Mouse (Mus musculus) olfactory bulb, adult 2 months (tissue): ENCODE results near the gene Psg20. TPM values are rescaled to one million over a fixed set of nuclear protein-coding genes. Genes with fewer than 3 reads are reported as not detected.
"Not testable (repeated sequence)": the region's sequence is repeated elsewhere in the genome, so short reads cannot be mapped to it uniquely, and the experiment has no call there.

ENCODE experiments used
- H3K27ac ChIP-seq: fragments of 200-500 bp; 2 replicates; pipeline ENCODE4 v1.5.1; 2012; ENCODE audit warnings: low read depth, low read length; ENCODE audit not compliant: insufficient read depth
- H3K4me1 ChIP-seq: fragments of 200-500 bp; 2 replicates; pipeline ENCODE4 v1.6.1; 2012; ENCODE audit warnings: low read length; ENCODE audit not compliant: control insufficient read depth, insufficient read depth
- H3K4me3 ChIP-seq: fragments of 200-500 bp; 2 replicates; pipeline ENCODE4 v1.5.1; 2012; ENCODE audit warnings: mild to moderate bottlenecking, low read depth, low read length, moderate library complexity; ENCODE audit not compliant: insufficient read depth
- CTCF ChIP-seq: fragments of 200-500 bp; IDR thresholded peaks from 2 replicates; pipeline ENCODE4 v1.5.1; 2012; ENCODE audit warnings: low read depth, mild to moderate bottlenecking, low read length, moderate library complexity; ENCODE audit not compliant: insufficient read depth
- POLR2A ChIP-seq: fragments of 200-500 bp; IDR thresholded peaks from 2 replicates; pipeline ENCODE4 v1.6.1; 2012; ENCODE audit warnings: mild to moderate bottlenecking, low read depth, low read length, moderate library complexity; ENCODE audit not compliant: insufficient read depth
- WGBS: fragments of 180-500 bp; shearing (Covaris S2); methylation state at CpG from one replicate; pipeline ENCODE4 v1.1.7; 2018; 5-methylcytosine and 5-hydroxymethylcytosine counted together
- polyA plus RNA-seq: library from polyadenylated mRNA; stranded (reverse); fragments of >200 nt; gene quantifications from 2 replicates; pipeline ENCODE4 v1.2.4, GENCODE M21; 2012; ENCODE audit warnings: low replicate concordance; ENCODE audit not compliant: missing spikeins, insufficient read depth, insufficient read length

Gene Psg20
- polyA plus RNA-seq, 1 experiment: not detected

- Histone ChIP-seq H3K4me3 (no peak overlapping the region), H3K27ac (no peak overlapping the region), H3K4me1 (no peaks in the 10 kb centered on the region)
- TF ChIP-seq POLR2A (no peak), CTCF (no peak)
Measured at GRCm38 (mm10) chr7:18685586-18685985, 399 bp downstream of the Psg20 start.

- 30% methylated on average over 2 of the region's 2 CpGs for WGBS
- Histone ChIP-seq H3K4me1 (no peaks in the 10 kb centered on the region), H3K27ac (no peak overlapping the region), H3K4me3 (no peak overlapping the region)
- TF ChIP-seq CTCF (no peak), POLR2A (no peak)
Measured at GRCm38 (mm10) chr7:18679772-18680171, 6.2 kb downstream of the Psg20 start.

- not testable (repeated sequence) for H3K4me1 ChIP-seq, H3K4me3 ChIP-seq, H3K27ac ChIP-seq
- 64% methylated on average over 2 of the region's 2 CpGs for WGBS
Measured at GRCm38 (mm10) chr7:18656625-18657024, 29.4 kb downstream of the Psg20 start, which contains the start of gene Psg21. Psg21 (minus strand) TSS chr7:18656725.

- H3K4me1 ChIP-seq, H3K27ac ChIP-seq, H3K4me3 ChIP-seq: not testable (repeated sequence)
- 76% methylated on average over 8 of the region's 8 CpGs for WGBS
Measured at GRCm38 (mm10) chr7:18626921-18627320, 59.1 kb downstream of the Psg20 start.

Other genes with a start within 250 kb of the Psg20 start
- gene Psg26, start 202.0 kb downstream of the Psg20 start, polyA plus RNA-seq: not detected in 2 replicates
- not detected in 2 replicates for gene Psg25, start 153.9 kb downstream of the Psg20 start, polyA plus RNA-seq
- not detected in 2 replicates for gene Psg27, start 118.9 kb downstream of the Psg20 start, polyA plus RNA-seq
- gene Psg23, start 69.7 kb downstream of the Psg20 start, polyA plus RNA-seq: not detected in 2 replicates
- not detected in 2 replicates for gene Psg21, start 29.5 kb downstream of the Psg20 start, polyA plus RNA-seq
- gene Psg22, start 31.9 kb upstream of the Psg20 start, polyA plus RNA-seq: not detected in 2 replicates
- gene Psg19, start 112.3 kb upstream of the Psg20 start, polyA plus RNA-seq: not detected in 2 replicates
- not detected in 2 replicates for gene Psg17, start 135.4 kb upstream of the Psg20 start, polyA plus RNA-seq
- not detected in 2 replicates for gene Mill2, start 153.8 kb upstream of the Psg20 start, polyA plus RNA-seq
- not detected in 2 replicates for gene Pglyrp1, start 185.1 kb upstream of the Psg20 start, polyA plus RNA-seq
- not detected in 2 replicates for gene Ccdc61, start 224.2 kb upstream of the Psg20 start, polyA plus RNA-seq
- gene Nova2, start 239.7 kb upstream of the Psg20 start, polyA plus RNA-seq: not detected in 2 replicates